In genomic region chr13:19097117-19097516, GRCm38 (mm10) we compare ENCODE assay signal across 27 mouse cellular contexts.
DNase-seq lines count a peak whose midpoint lies in the region.
"Had no signal": no experiment of that assay in that cellular context is flagged by ENCODE, and none has a peak within 500 bp of the region (broad histone marks: within the 10 kb centered on the region; RNA-seq: fewer than 3 reads in every experiment).

No protein-coding gene starts in this region.

- no peak overlapping the region for H3K27ac ChIP-seq in heart, embryonic 10.5 days
- H3K27ac ChIP-seq: embryonic facial prominence, embryonic 12.5 days; forebrain, embryonic 15.5 days; heart, adult 2 months; heart, embryonic 13.5 days; layer of hippocampus, adult 2 months; limb, embryonic 10.5 days; limb, embryonic 15.5 days; liver, embryonic 14.5 days; midbrain, embryonic 15.5 days; stomach, postnatal 0 days had no signal

- no peaks in the 10 kb centered on the region for H3K27me3 ChIP-seq in heart, embryonic 10.5 days (ENCODE audit: insufficient read depth, poor library complexity, severe bottlenecking)
- H3K27me3 ChIP-seq: embryonic facial prominence, embryonic 12.5 days; forebrain, embryonic 15.5 days; heart, embryonic 13.5 days; limb, embryonic 15.5 days; midbrain, embryonic 15.5 days had no signal

- H3K9me3 ChIP-seq in heart, embryonic 10.5 days: no peaks in the 10 kb centered on the region
- H3K9me3 ChIP-seq: embryonic facial prominence, embryonic 12.5 days; forebrain, embryonic 15.5 days; heart, embryonic 13.5 days; limb, embryonic 10.5 days; limb, embryonic 15.5 days; midbrain, embryonic 15.5 days had no signal

- intact Hi-C loops in left cerebral cortex, postnatal 4 days (cut with DNase I): no loop called here
- intact Hi-C loops in left cerebral cortex, postnatal 14 days (cut with DNase I): no loop called here

- 82% methylated on average over 4 of the region's 4 CpGs for WGBS in heart, embryonic 10.5 days

- no peaks in the 10 kb centered on the region for H3K4me1 ChIP-seq in heart, embryonic 10.5 days
- H3K4me1 ChIP-seq: embryonic facial prominence, embryonic 12.5 days; forebrain, embryonic 15.5 days; heart, embryonic 13.5 days; limb, embryonic 10.5 days; limb, embryonic 15.5 days; midbrain, embryonic 15.5 days had no signal

- DNase-seq in left cerebral cortex, postnatal 4 days: peak; percentile 15
- DNase-seq in left cerebral cortex, postnatal 14 days (ENCODE audit: low spot score in 2 of 2): no peak
- DNase-seq in cerebellum, adult 11-12 months: peak; percentile 81
- DNase-seq in cerebellum, adult 9-11 months: peak; percentile 85
- DNase-seq in heart, embryonic 10.5 days (ENCODE audit: low spot score): no peak
- no peak for DNase-seq in adrenal gland, adult 18-20 months (ENCODE audit: low spot score in 2 of 2)
- DNase-seq in lung, adult 18-20 months: no peak
- DNase-seq: adrenal gland, postnatal 25 days; embryo, embryonic 11 days; heart, adult 2 months; heart, postnatal 14 days; kidney, adult 18-20 months; kidney, postnatal 36 days; lung, embryonic 14.5 days; lung, postnatal 14 days; right cerebral cortex, postnatal 4 days; thymus, adult 18-20 months; thymus, postnatal 25 days had no signal

- H3K36me3 ChIP-seq in heart, embryonic 10.5 days: no peaks in the 10 kb centered on the region
- H3K36me3 ChIP-seq: embryonic facial prominence, embryonic 12.5 days; heart, embryonic 13.5 days; limb, embryonic 10.5 days; limb, embryonic 15.5 days; midbrain, embryonic 15.5 days had no signal

- no peak overlapping the region for H3K4me3 ChIP-seq in heart, embryonic 10.5 days
- H3K4me3 ChIP-seq: embryonic facial prominence, embryonic 12.5 days; forebrain, embryonic 15.5 days; heart, adult 2 months; heart, embryonic 13.5 days; layer of hippocampus, adult 2 months; limb, embryonic 10.5 days; limb, embryonic 15.5 days; midbrain, embryonic 15.5 days had no signal

Comparison
In these comparisons a context has a peak if more than half of its experiments do, and no peak if none do; other contexts are left out.
1. DNase-seq: peak in left cerebral cortex, postnatal 4 days (single experiment), cerebellum, adult 11-12 months (single experiment) and cerebellum, adult 9-11 months (single experiment); none in left cerebral cortex, postnatal 14 days (0 of 2), heart, embryonic 10.5 days (single experiment), adrenal gland, adult 18-20 months (0 of 2) and lung, adult 18-20 months (0 of 2).